Mouse (Mus musculus) C2C12 (cell line): ENCODE data around the gene Mpg.

Experiments used
- CEBPB ChIP-seq: IDR thresholded peaks from one replicate; pipeline ENCODE4 v1.6.1; 2011; ENCODE audit warnings: low read depth, mild to moderate bottlenecking, control low read depth, moderate library complexity
- CTCF ChIP-seq: IDR thresholded peaks from one replicate; pipeline ENCODE4 v1.5.1; 2011; ENCODE audit not compliant: control insufficient read depth, insufficient read depth, insufficient read length
- FOSL1 ChIP-seq: IDR thresholded peaks from one replicate; pipeline ENCODE4 v1.8.0; 2011; ENCODE audit warnings: mild to moderate bottlenecking, low read length; ENCODE audit not compliant: poor library complexity, insufficient read depth, severe bottlenecking
- MAX ChIP-seq: IDR thresholded peaks from one replicate; pipeline ENCODE4 v1.6.1; 2011; ENCODE audit warnings: mild to moderate bottlenecking, control low read depth
- MYOD1 ChIP-seq: IDR thresholded peaks from one replicate; pipeline ENCODE4 v1.6.1; 2011; ENCODE audit warnings: low read depth; ENCODE audit not compliant: control insufficient read depth, insufficient read length
- MYOG ChIP-seq: IDR thresholded peaks from one replicate; pipeline ENCODE4 v1.6.1; 2011; ENCODE audit not compliant: control insufficient read depth, insufficient read length; ENCODE audit errors: extremely low read depth
- USF1 ChIP-seq: IDR thresholded peaks from one replicate; pipeline ENCODE4 v1.6.1; 2011; ENCODE audit warnings: low read depth, mild to moderate bottlenecking, control low read depth, moderate library complexity

GRCm38 (mm10) chr11:32238093-32238860, 12.0 kb downstream of the Mpg start:
- TF ChIP-seq MYOG (no peak), MYOD1 (no peak), CTCF (peak; percentile 94), USF1 (no peak), MAX (no peak), CEBPB (no peak), FOSL1 (no peak)
